Mouse (Mus musculus): ENCODE measurements around the gene Caprin1.

- no peak for TF ChIP-seq CTCF (IDR thresholded peaks at IDR 0.05; ENCODE audit: extremely low read depth, insufficient read depth, insufficient read length, insufficient replicate concordance)
- TF ChIP-seq POLR2A (IDR thresholded peaks at IDR 0.05; ENCODE audit: low read depth, low read length) = no peak
Measured at GRCm38 (mm10) chr2:103846875-103847274, 49.4 kb upstream of the Caprin1 start.

All from spleen, adult 2 months (tissue).